Mouse (Mus musculus) mouse embryonic stem cell (cell line): Measurements from ENCODE around the gene Fam78a.

Experiments used
- in situ Hi-C, 2 experiments: fragments of 300-500 bp; cut with MboI; formaldehyde crosslinking; loops; 1 replicate in 1 of 2; 3 replicates in 1 of 2; pipeline ENCODE4 v1.14.3; 2019 to 2020; ENCODE audit warnings: low sequenced_read_pairs in 2 of 2, low pct_unique_long_range_greater_than_20kb in 1 of 2, mixed read lengths in 1 of 2; ENCODE audit not compliant: unreplicated experiment in 1 of 2

The Fam78a gene

GRCm38 (mm10) chr2:32079191-32079725, 5.4 kb downstream of the Fam78a start:
- in situ Hi-C loops, result no loop called here

GRCm38 (mm10) chr2:32078522-32078921, 6.1 kb downstream of the Fam78a start:
- in situ Hi-C loops, result no loop called here

- in situ Hi-C loops, result no loop called here
Observed at GRCm38 (mm10) chr2:32077744-32078143, 6.9 kb downstream of the Fam78a start.

GRCm38 (mm10) chr2:32075368-32075767, 9.3 kb downstream of the Fam78a start:
- in situ Hi-C loops, result no loop called here

- in situ Hi-C loops, result no loop called here
Observed at GRCm38 (mm10) chr2:32074404-32074803, 10.3 kb downstream of the Fam78a start.

GRCm38 (mm10) chr2:32070747-32071146, 13.9 kb downstream of the Fam78a start:
- in situ Hi-C loops, result no loop called here

GRCm38 (mm10) chr2:32068811-32069607, 15.6 kb downstream of the Fam78a start:
- in situ Hi-C loops, result no loop called here

GRCm38 (mm10) chr2:32066005-32066404, 18.7 kb downstream of the Fam78a start:
- in situ Hi-C loops, result no loop called here

- in situ Hi-C loops, result no loop called here
Observed at GRCm38 (mm10) chr2:32065371-32065791, 19.3 kb downstream of the Fam78a start.

- in situ Hi-C loops, result no loop called here
Observed at GRCm38 (mm10) chr2:32064913-32065312, 19.7 kb downstream of the Fam78a start.

GRCm38 (mm10) chr2:32063451-32064151, 21.1 kb downstream of the Fam78a start:
- in situ Hi-C loops, result no loop called here

GRCm38 (mm10) chr2:32062626-32063410, 21.8 kb downstream of the Fam78a start:
- in situ Hi-C loops, result no loop called here

- in situ Hi-C loops, result no loop called here
Observed at GRCm38 (mm10) chr2:32061722-32062505, 22.7 kb downstream of the Fam78a start.

- in situ Hi-C loops, result no loop called here
Observed at GRCm38 (mm10) chr2:32061189-32061588, 23.5 kb downstream of the Fam78a start.

- in situ Hi-C loops, result no loop called here
Observed at GRCm38 (mm10) chr2:32060228-32060805, 24.3 kb downstream of the Fam78a start.

- in situ Hi-C loops, result no loop called here
Observed at GRCm38 (mm10) chr2:32059613-32060012, 25.0 kb downstream of the Fam78a start.

- in situ Hi-C loops, result no loop called here
Observed at GRCm38 (mm10) chr2:32058716-32059115, 25.9 kb downstream of the Fam78a start.

- in situ Hi-C loops, result no loop called here
Observed at GRCm38 (mm10) chr2:32058241-32058640, 26.4 kb downstream of the Fam78a start.
